Mouse (Mus musculus) CH12.LX (cell line): Measurements from ENCODE around the gene Golim4. TPM values are rescaled to one million over a fixed set of nuclear protein-coding genes. Genes with fewer than 3 reads are reported as not detected.

ENCODE experiments used
- DNase-seq: peaks from one replicate; pipeline ENCODE4 v3.0.0-alpha.2; 2013; ENCODE audit errors: extremely low read depth
- H3K27ac ChIP-seq: 2 replicates; pipeline ENCODE4 v1.5.1; 2012; ENCODE audit warnings: low read depth, mild to moderate bottlenecking, control low read depth, moderate library complexity; ENCODE audit not compliant: insufficient read depth
- H3K27me3 ChIP-seq: replicated peaks from 2 replicates; pipeline ENCODE3; 2012; ENCODE audit warnings: inconsistent platforms
- H3K36me3 ChIP-seq, 2 experiments: replicated peaks in 1 of 2; 2 replicates each; pipeline versions ENCODE3 to v1.6.1; 2012; ENCODE audit warnings: inconsistent platforms in 1 of 2, low read length in 1 of 2, mild to moderate bottlenecking in 1 of 2, mixed read lengths in 1 of 2, moderate library complexity in 1 of 2; ENCODE audit not compliant: control insufficient read depth in 1 of 2, insufficient read depth in 1 of 2
- H3K4me1 ChIP-seq, 2 experiments: 2 replicates each; pipeline ENCODE4 v1.6.1; 2012; ENCODE audit warnings: inconsistent platforms in 1 of 2, moderate library complexity in 1 of 2; ENCODE audit not compliant: insufficient read depth in 2 of 2, control insufficient read depth in 1 of 2
- H3K4me2 ChIP-seq: 2 replicates; pipeline ENCODE4 v1.6.1; 2012; ENCODE audit warnings: low read depth, mild to moderate bottlenecking, control low read depth; ENCODE audit not compliant: poor library complexity, insufficient read depth, severe bottlenecking
- H3K4me3 ChIP-seq, 3 experiments: fragments of 150-350 bp in 1 of 3; sonication (generic) in 1 of 3; replicated peaks in 1 of 3; 2 replicates each; pipeline versions ENCODE3 to v1.5.1; 2011 to 2012; ENCODE audit warnings: low read depth in 2 of 3, low read length in 2 of 3, mild to moderate bottlenecking in 2 of 3, moderate library complexity in 2 of 3, control low read depth in 1 of 3, improper control_type of control experiment in 1 of 3, inconsistent platforms in 1 of 3, mixed read lengths in 1 of 3; ENCODE audit not compliant: poor library complexity in 1 of 3
- H3K79me2 ChIP-seq: replicated peaks from 2 replicates; pipeline ENCODE4 v1.6.1; 2012; ENCODE audit warnings: mild to moderate bottlenecking, moderate library complexity; ENCODE audit not compliant: control insufficient read depth, poor library complexity, insufficient read depth, severe bottlenecking; ENCODE audit errors: extremely low read depth
- H3K9ac ChIP-seq: 2 replicates; pipeline ENCODE4 v1.6.1; 2012; ENCODE audit warnings: low read depth, mild to moderate bottlenecking, control low read depth, moderate library complexity; ENCODE audit not compliant: insufficient read depth
- H3K9me3 ChIP-seq: replicated peaks from 2 replicates; pipeline ENCODE3; 2012; ENCODE audit warnings: low read length, inconsistent platforms, mixed read lengths
- BHLHE40 ChIP-seq: IDR thresholded peaks from 2 replicates; pipeline ENCODE4 v1.6.1; 2011; ENCODE audit warnings: mild to moderate bottlenecking, low read depth, low read length, improper control_type of control experiment
- CHD1 ChIP-seq: IDR thresholded peaks from 2 replicates; pipeline ENCODE4 v1.6.1; 2012; ENCODE audit warnings: low read depth, low read length, improper control_type of control experiment, inconsistent platforms
- CHD2 ChIP-seq: IDR thresholded peaks from 2 replicates; pipeline ENCODE4 v1.6.1; 2011; ENCODE audit warnings: low read length, improper control_type of control experiment
- CTCF ChIP-seq, 2 experiments: IDR thresholded peaks in 1 of 2; conservative IDR thresholded peaks in 1 of 2; 2 replicates each; pipeline ENCODE4 v1.5.1; 2011 to 2012; ENCODE audit warnings: low read depth in 2 of 2, low read length in 2 of 2, improper control_type of control experiment in 1 of 2, inconsistent platforms in 1 of 2, mild to moderate bottlenecking in 1 of 2, moderate library complexity in 1 of 2
- E2F4 ChIP-seq: IDR thresholded peaks from 2 replicates; pipeline ENCODE4 v1.6.1; 2011; ENCODE audit warnings: low read depth, low read length, improper control_type of control experiment; ENCODE audit not compliant: insufficient replicate concordance
- ELF1 ChIP-seq: IDR thresholded peaks from 2 replicates; pipeline ENCODE4 v1.6.1; 2014; ENCODE audit warnings: low read depth, mild to moderate bottlenecking, inconsistent platforms, low read length, improper control_type of control experiment
- EP300 ChIP-seq: IDR thresholded peaks from 2 replicates; pipeline ENCODE4 v1.6.1; 2011; ENCODE audit warnings: low read length, improper control_type of control experiment
- ETS1 ChIP-seq: conservative IDR thresholded peaks from 2 replicates; pipeline ENCODE4 v1.6.1; 2012; ENCODE audit warnings: low read depth, mild to moderate bottlenecking, inconsistent platforms, low read length, improper control_type of control experiment, moderate library complexity
- GABPA ChIP-seq: IDR thresholded peaks from 2 replicates; pipeline ENCODE4 v1.6.1; 2012; ENCODE audit warnings: low read depth, low read length, improper control_type of control experiment, inconsistent platforms; ENCODE audit not compliant: insufficient replicate concordance
- HCFC1 ChIP-seq: IDR thresholded peaks from 2 replicates; pipeline ENCODE4 v1.6.1; 2012; ENCODE audit warnings: low read depth, mild to moderate bottlenecking, inconsistent platforms, low read length, improper control_type of control experiment
- JUND ChIP-seq: conservative IDR thresholded peaks from 2 replicates; pipeline ENCODE4 v1.6.1; 2011; ENCODE audit warnings: low read depth, low read length, improper control_type of control experiment
- KAT2A ChIP-seq: IDR thresholded peaks from 2 replicates; pipeline ENCODE4 v1.6.1; 2012; ENCODE audit warnings: low read length, improper control_type of control experiment, inconsistent platforms; ENCODE audit not compliant: insufficient replicate concordance
- MAFK ChIP-seq: IDR thresholded peaks from 2 replicates; pipeline ENCODE4 v1.6.1; 2011; ENCODE audit warnings: low read length, improper control_type of control experiment; ENCODE audit not compliant: insufficient replicate concordance
- MAX ChIP-seq: IDR thresholded peaks from 2 replicates; pipeline ENCODE4 v1.6.1; 2011; ENCODE audit warnings: low read length, improper control_type of control experiment
- MEF2A ChIP-seq: IDR thresholded peaks from 2 replicates; pipeline ENCODE4 v1.6.1; 2014; ENCODE audit warnings: low read depth, mild to moderate bottlenecking, inconsistent platforms, low read length, improper control_type of control experiment, borderline replicate concordance
- NELFE ChIP-seq: IDR thresholded peaks from 2 replicates; pipeline ENCODE4 v1.6.1; 2011; ENCODE audit warnings: low read depth, low read length, improper control_type of control experiment
- PAX5 ChIP-seq: IDR thresholded peaks from 2 replicates; pipeline ENCODE4 v1.6.1; 2012; ENCODE audit warnings: low read length, inconsistent platforms, mixed read lengths
- POLR2A ChIP-seq: IDR thresholded peaks from 2 replicates; pipeline ENCODE4 v1.6.1; 2011; ENCODE audit warnings: low read depth, mild to moderate bottlenecking, improper control_type of control experiment, low read length
- RAD21 ChIP-seq: IDR thresholded peaks from 2 replicates; pipeline ENCODE4 v1.6.1; 2011; ENCODE audit warnings: low read depth, mild to moderate bottlenecking, low read length, improper control_type of control experiment, moderate library complexity
- TBP ChIP-seq: conservative IDR thresholded peaks from 2 replicates; pipeline ENCODE4 v1.6.1; 2011; ENCODE audit warnings: low read depth, low read length, improper control_type of control experiment
- TCF12 ChIP-seq: IDR thresholded peaks from 2 replicates; pipeline ENCODE4 v1.6.1; 2014; ENCODE audit warnings: low read depth, mild to moderate bottlenecking, inconsistent platforms, low read length, improper control_type of control experiment
- USF1 ChIP-seq: IDR thresholded peaks from 2 replicates; pipeline ENCODE4 v1.6.1; 2014; ENCODE audit warnings: low read depth, mild to moderate bottlenecking, inconsistent platforms, low read length, improper control_type of control experiment
- USF2 ChIP-seq: conservative IDR thresholded peaks from 2 replicates; pipeline ENCODE4 v1.6.1; 2011; ENCODE audit warnings: low read depth, low read length, improper control_type of control experiment
- ZC3H11A ChIP-seq: IDR thresholded peaks from 2 replicates; pipeline ENCODE4 v1.6.1; 2012; ENCODE audit warnings: low read depth, mild to moderate bottlenecking, inconsistent platforms, low read length, improper control_type of control experiment
- ZMIZ1 ChIP-seq: IDR thresholded peaks from 2 replicates; pipeline ENCODE4 v1.6.1; 2012; ENCODE audit warnings: low read depth, mild to moderate bottlenecking, inconsistent platforms, low read length, improper control_type of control experiment
- dilution Hi-C: fragments of 300-500 bp; cut with MboI; formaldehyde crosslinking; loops from 2 replicates; pipeline ENCODE4 v1.14.3; 2020; ENCODE audit warnings: low sequenced_read_pairs; ENCODE audit not compliant: extremely low pct_unique_long_range_greater_than_20kb, extremely low pct_ligation_motif_present
- in situ Hi-C: fragments of 300-500 bp; cut with MboI; formaldehyde crosslinking; loops from 3 replicates; pipeline ENCODE4 v1.14.3; 2019; ENCODE audit warnings: low sequenced_read_pairs, low pct_ligation_motif_present, low pct_unique_long_range_greater_than_20kb, mixed read lengths
- polyA plus RNA-seq: library from polyadenylated mRNA; unstranded; fragments of >175 nt; gene quantifications from 2 replicates; pipeline ENCODE4 v1.2.1, GENCODE M21; 2012; ENCODE audit warnings: low read depth; ENCODE audit not compliant: insufficient read length
- total RNA-seq, 2 experiments: library from RNA; depleted of rRNA; stranded (reverse); fragments of 300-350 nt in 1 of 2; fragments of >200 nt in 1 of 2; gene quantifications; 2 replicates each; pipeline ENCODE4 v1.2.3; 2012 to 2014

Golim4 gene
- total and polyA plus RNA-seq, 3 experiments, result 0.04 to 0.16 TPM; not detected in 1

- Histone ChIP-seq H3K9me3 (no peaks in the 10 kb centered on the region), H3K36me3 (no peaks in the 10 kb centered on the region), H3K4me3 (no peak overlapping the region), H3K79me2 (no peaks in the 10 kb centered on the region), H3K4me2 (no peak overlapping the region)
- TF ChIP-seq BHLHE40, result no peak
- TF ChIP-seq USF2, result no peak
- no peak for TF ChIP-seq MAX
- TF ChIP-seq NELFE, result no peak
- no peak for TF ChIP-seq EP300
- no peak for TF ChIP-seq POLR2A
- TF ChIP-seq PAX5, result no peak
- no peak for TF ChIP-seq ETS1
- TF ChIP-seq TCF12, result no peak
- TF ChIP-seq MEF2A, result no peak
- TF ChIP-seq ZC3H11A, result no peak
- TF ChIP-seq USF1, result no peak
- TF ChIP-seq CHD2, result no peak
- no peak for TF ChIP-seq CHD1
- no peak for TF ChIP-seq MAFK
- TF ChIP-seq, all 38 proteins: peak for 0
- no peak for DNase-seq
- in situ Hi-C loops, result no loop called here
- no peak overlapping the region for H3K27ac ChIP-seq
- H3K4me1 ChIP-seq, result no peaks in the 10 kb centered on the region
- dilution Hi-C loops, result no loop called here
- H3K9ac ChIP-seq, result no peak overlapping the region
- H3K27me3 ChIP-seq, result no peaks in the 10 kb centered on the region
Measured at GRCm38 (mm10) chr3:75948003-75948402, 8.7 kb downstream of the Golim4 start.

DNA sequence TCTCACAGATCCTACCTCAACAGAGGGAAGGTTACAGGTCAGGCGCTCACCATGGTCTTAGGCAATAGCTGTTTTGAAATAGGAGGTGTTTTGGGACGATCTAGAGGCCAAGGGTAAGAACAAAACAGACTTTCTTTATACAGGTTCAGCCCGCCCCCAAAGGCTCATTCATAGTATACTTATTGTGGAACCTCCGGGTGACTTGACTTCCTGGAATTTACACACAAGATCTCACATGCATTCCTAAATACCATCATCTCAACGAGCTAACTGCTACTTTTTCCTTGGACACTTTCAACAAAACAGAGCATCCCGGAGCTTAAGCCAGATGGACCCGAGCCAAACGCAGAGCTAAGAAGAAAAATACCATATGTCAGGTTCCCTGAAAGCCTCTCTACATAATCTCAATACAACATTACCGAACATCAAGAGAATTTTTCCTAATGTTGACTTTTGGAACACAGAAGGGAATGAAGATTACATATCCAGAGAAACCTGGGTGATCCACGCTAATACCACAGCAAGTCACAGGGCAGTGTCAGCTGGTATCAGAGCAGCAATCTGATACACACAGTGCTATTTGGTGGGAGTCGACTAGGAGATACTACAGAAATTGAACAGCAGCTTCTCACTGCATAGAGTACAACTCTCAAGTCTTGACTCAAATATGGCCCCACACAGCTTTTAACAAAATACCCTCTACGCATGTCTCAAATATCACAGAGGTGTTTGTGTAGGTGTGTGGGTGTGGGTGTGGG lies 14.3 kb downstream of the Golim4 start:
- H3K27me3 ChIP-seq, result no peaks in the 10 kb centered on the region
- no peak overlapping the region for H3K4me2 ChIP-seq
- H3K27ac ChIP-seq, result no peak overlapping the region
- H3K79me2 ChIP-seq, result no peaks in the 10 kb centered on the region
- no peak for DNase-seq
- no peaks in the 10 kb centered on the region for H3K4me1 ChIP-seq
- no peak overlapping the region for H3K9ac ChIP-seq
- in situ Hi-C loops, result no loop called here
- TF ChIP-seq GABPA, result no peak
- TF ChIP-seq CHD2, result no peak
- no peak for TF ChIP-seq KAT2A
- no peak for TF ChIP-seq USF1
- TF ChIP-seq TBP, result no peak
- no peak for TF ChIP-seq BHLHE40
- TF ChIP-seq E2F4, result no peak
- TF ChIP-seq MEF2A, result no peak
- TF ChIP-seq HCFC1, result no peak
- no peak for TF ChIP-seq JUND
- no peak for TF ChIP-seq ZMIZ1
- TF ChIP-seq NELFE, result no peak
- TF ChIP-seq POLR2A, result no peak
- TF ChIP-seq ELF1, result no peak
- TF ChIP-seq CTCF (conservative IDR thresholded peaks at IDR 0.05 in 1 of 2, IDR thresholded peaks at IDR 0.05 in 1 of 2; ENCODE audit: low read depth in 2 of 2, low read length in 2 of 2), result no peak
- no peak for TF ChIP-seq ZC3H11A
- no peak for TF ChIP-seq PAX5
- TF ChIP-seq USF2, result no peak
- no peak for TF ChIP-seq RAD21
- no peak for TF ChIP-seq ETS1
- no peaks in the 10 kb centered on the region for H3K9me3 ChIP-seq
- no peak overlapping the region for H3K4me3 ChIP-seq
- dilution Hi-C loops, result no loop called here
- H3K36me3 ChIP-seq, result no peaks in the 10 kb centered on the region
